Mouse (Mus musculus) heart, embryonic 13.5 days (tissue): ENCODE measurements around the gene Mrm2. TPM values are rescaled to one million over a fixed set of nuclear protein-coding genes. Genes with fewer than 3 reads are reported as not detected.
A peak's percentile ranks its signal among the peaks of the same experiment; 100 is the strongest.

Experiments used
- ATAC-seq: fragments of 200-750 bp; cut with Nextera tagmentation; 2 replicates; pipeline ENCODE4 v1.8.0; 2017; ENCODE audit warnings: moderate TSS enrichment; ENCODE audit not compliant: insufficient number of reproducible peaks, low FRiP score, low TSS enrichment; ENCODE audit errors: extremely low read depth
- H3K27ac ChIP-seq: fragments of 300-500 bp; sonication (generic); replicated peaks from 2 replicates; pipeline ENCODE4 v1.5.1; 2015; ENCODE audit warnings: moderate library complexity, mild to moderate bottlenecking, inconsistent platforms
- H3K27me3 ChIP-seq: fragments of 300-500 bp; sonication (generic); replicated peaks from 2 replicates; pipeline ENCODE4 v1.6.1; 2015; ENCODE audit warnings: mild to moderate bottlenecking, inconsistent platforms
- H3K36me3 ChIP-seq: fragments of 300-500 bp; sonication (generic); 2 replicates; pipeline ENCODE4 v1.6.1; 2015; ENCODE audit warnings: mild to moderate bottlenecking, inconsistent platforms
- H3K4me1 ChIP-seq: fragments of 300-500 bp; sonication (generic); 2 replicates; pipeline ENCODE4 v1.6.1; 2015; ENCODE audit warnings: inconsistent platforms
- H3K4me2 ChIP-seq: fragments of 300-500 bp; sonication (generic); 2 replicates; pipeline ENCODE4 v1.6.1; 2015; ENCODE audit warnings: inconsistent platforms, mild to moderate bottlenecking, moderate library complexity
- H3K4me3 ChIP-seq: fragments of 300-500 bp; sonication (generic); 2 replicates; pipeline ENCODE4 v1.5.1; 2015; ENCODE audit warnings: moderate library complexity, mild to moderate bottlenecking, inconsistent platforms
- H3K9ac ChIP-seq: fragments of 300-500 bp; sonication (generic); 2 replicates; pipeline ENCODE4 v1.6.1; 2015; ENCODE audit warnings: inconsistent platforms, mild to moderate bottlenecking, moderate library complexity
- H3K9me3 ChIP-seq: fragments of 300-500 bp; sonication (generic); 2 replicates; pipeline ENCODE4 v1.6.1; 2016; ENCODE audit warnings: inconsistent platforms
- WGBS: fragments of 180-500 bp; shearing (Covaris S2); methylation state at CpG from one replicate; pipeline ENCODE4 v1.1.7; 2015; ENCODE audit warnings: mixed read lengths; 5-methylcytosine and 5-hydroxymethylcytosine counted together
- polyA plus RNA-seq: library from polyadenylated mRNA; unstranded; fragments of >200 nt; fragmentation: Nextera tagmentation; extraction: Ambion mirVana; gene quantifications from 2 replicates; pipeline ENCODE4 v1.2.1, GENCODE M21; 2015

The Mrm2 gene
- polyA plus RNA-seq, 1 experiment from 2014 or later = 15.1 TPM

DNA sequence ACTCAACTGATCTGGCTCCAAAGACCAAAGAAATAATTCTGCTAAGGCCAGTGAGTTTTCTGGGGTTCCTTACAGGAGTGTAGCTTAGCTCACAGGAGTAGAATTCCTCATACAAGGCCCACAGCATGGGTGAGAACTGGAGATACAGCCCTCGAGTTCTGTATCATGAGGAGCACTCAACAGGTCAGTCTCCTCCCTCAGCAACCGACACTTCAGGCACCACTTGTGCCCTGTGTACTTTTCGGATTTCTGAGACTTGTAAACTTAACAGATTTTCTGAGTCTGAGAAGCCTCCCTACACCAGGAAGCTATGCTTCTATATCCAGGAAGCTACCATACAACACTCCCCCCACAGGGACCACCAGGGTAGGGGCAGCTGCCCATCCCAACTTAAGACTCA, 8.1 kb upstream of the Mrm2 start:
- 80% methylated on average over 3 of the region's 3 CpGs for WGBS
- H3K4me3 ChIP-seq = no peak overlapping the region
- no peak for ATAC-seq
- no peaks in the 10 kb centered on the region for H3K4me1 ChIP-seq
- H3K36me3 ChIP-seq = peaks cover 67% of the 10 kb centered on the region
- H3K4me2 ChIP-seq = no peak overlapping the region
- H3K9me3 ChIP-seq = 0 out of 2 replicates have a peak, but pooled peaks cover 2% of the 10 kb centered on the region
- no peaks in the 10 kb centered on the region for H3K27me3 ChIP-seq
- H3K9ac ChIP-seq = no peak overlapping the region
- no peak overlapping the region for H3K27ac ChIP-seq

- 87% methylated on average over 4 of the region's 4 CpGs for WGBS
Observed at GRCm38 (mm10) chr5:140338779-140339178, 7.1 kb upstream of the Mrm2 start.

DNA sequence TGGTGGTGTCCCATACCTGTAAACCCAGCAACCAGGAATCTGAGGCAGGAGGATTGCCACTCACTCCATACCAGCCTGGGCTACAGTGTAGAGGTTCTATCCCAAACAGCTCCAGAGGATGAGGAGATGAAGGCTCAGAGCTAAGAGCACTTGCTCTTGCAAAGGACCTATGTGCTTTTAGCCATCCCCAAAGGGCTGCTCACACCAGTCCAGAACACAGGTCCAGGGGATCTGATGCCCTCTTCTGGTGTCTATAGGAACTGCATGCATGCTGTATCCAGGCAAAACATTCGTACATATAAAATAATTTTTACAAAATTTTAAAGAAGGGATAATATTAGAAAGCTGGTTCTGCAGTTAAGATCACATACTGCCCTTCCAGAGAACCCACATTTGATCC, 5.0 kb upstream of the Mrm2 start:
- WGBS = 74% methylated on average over 1 of the region's 1 CpGs

More at GRCm38 (mm10) chr5:140338779-140339178, 7.1 kb upstream of the Mrm2 start:
- Histone ChIP-seq H3K9me3 (0 out of 2 replicates have a peak, but pooled peaks cover 2% of the 10 kb centered on the region), H3K36me3 (peaks cover 57% of the 10 kb centered on the region), H3K27me3 (no peaks in the 10 kb centered on the region), H3K27ac (no peak overlapping the region), H3K4me2 (no peak overlapping the region), H3K4me3 (no peak overlapping the region), H3K9ac (no peak overlapping the region), H3K4me1 (no peaks in the 10 kb centered on the region)
- no peak for ATAC-seq

DNA sequence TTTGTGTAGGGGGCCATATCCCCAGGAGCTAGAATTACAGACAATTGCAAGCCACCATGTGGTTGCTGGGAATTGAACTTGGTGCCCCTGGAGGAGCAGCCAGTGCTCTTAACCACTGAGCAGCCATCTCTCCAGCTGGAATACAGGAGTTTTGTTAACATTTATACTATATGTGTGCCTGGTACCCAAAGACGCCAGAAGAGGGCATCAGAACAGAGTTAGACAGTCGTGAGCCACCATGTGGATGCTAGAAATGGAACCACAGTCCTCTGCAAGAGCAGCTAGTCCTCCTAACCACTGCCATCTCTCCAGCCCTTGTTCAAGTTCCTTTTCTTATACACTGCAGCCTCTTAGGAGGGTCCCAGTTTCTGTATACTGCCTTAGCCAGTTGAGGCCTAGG, 1.9 kb upstream of the Mrm2 start:
- Histone ChIP-seq H3K4me3 (no peak overlapping the region), H3K9ac (no peak overlapping the region), H3K4me1 (peaks cover 19% of the 10 kb centered on the region), H3K27ac (no peak overlapping the region), H3K9me3 (no peaks in the 10 kb centered on the region), H3K4me2 (no peak overlapping the region), H3K27me3 (no peaks in the 10 kb centered on the region), H3K36me3 (peaks cover 30% of the 10 kb centered on the region)
- 48% methylated on average over 2 of the region's 2 CpGs for WGBS
- ATAC-seq = no peak

More for the DNA sequence above, 5.0 kb upstream of the Mrm2 start:
- no peak overlapping the region for H3K9ac ChIP-seq
- 0 out of 2 replicates have a peak, but pooled peaks cover 2% of the 10 kb centered on the region for H3K9me3 ChIP-seq
- no peak for ATAC-seq
- peaks cover 45% of the 10 kb centered on the region for H3K36me3 ChIP-seq
- no peak overlapping the region for H3K27ac ChIP-seq
- no peak overlapping the region for H3K4me2 ChIP-seq
- H3K4me3 ChIP-seq = no peak overlapping the region
- H3K4me1 ChIP-seq = peaks cover 8% of the 10 kb centered on the region
- no peaks in the 10 kb centered on the region for H3K27me3 ChIP-seq

DNA sequence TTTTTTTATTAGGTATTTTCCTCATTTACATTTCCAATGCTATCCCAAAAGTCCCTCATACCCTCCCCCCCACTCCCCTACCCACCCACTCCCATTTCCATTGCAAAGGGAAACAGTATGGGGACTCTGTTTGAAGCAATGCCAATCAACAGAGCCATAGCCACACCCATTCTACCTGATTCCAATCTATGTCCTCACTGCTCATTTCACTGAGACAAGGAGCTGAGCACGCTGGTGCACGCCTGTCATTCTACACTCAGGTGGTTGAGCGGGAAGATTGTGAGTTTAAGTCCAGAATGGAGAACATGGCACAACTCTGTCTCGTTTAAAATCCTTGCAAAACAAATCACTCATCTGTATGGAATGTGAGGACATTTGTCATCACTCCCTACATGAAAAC, 821 bp upstream of the Mrm2 start:
- Histone ChIP-seq H3K4me1 (peaks cover 19% of the 10 kb centered on the region), H3K9ac (peak overlapping the region; percentile 94; the same call in 1 of the 2 replicates), H3K36me3 (peaks cover 30% of the 10 kb centered on the region), H3K4me2 (peak overlapping the region; percentile 96), H3K27me3 (no peaks in the 10 kb centered on the region), H3K27ac (no peak overlapping the region; the same call in 1 of the 2 replicates), H3K4me3 (peak overlapping the region; percentile 81), H3K9me3 (no peaks in the 10 kb centered on the region)
- no peak for ATAC-seq
- WGBS = 55% methylated on average over 4 of the region's 4 CpGs

DNA sequence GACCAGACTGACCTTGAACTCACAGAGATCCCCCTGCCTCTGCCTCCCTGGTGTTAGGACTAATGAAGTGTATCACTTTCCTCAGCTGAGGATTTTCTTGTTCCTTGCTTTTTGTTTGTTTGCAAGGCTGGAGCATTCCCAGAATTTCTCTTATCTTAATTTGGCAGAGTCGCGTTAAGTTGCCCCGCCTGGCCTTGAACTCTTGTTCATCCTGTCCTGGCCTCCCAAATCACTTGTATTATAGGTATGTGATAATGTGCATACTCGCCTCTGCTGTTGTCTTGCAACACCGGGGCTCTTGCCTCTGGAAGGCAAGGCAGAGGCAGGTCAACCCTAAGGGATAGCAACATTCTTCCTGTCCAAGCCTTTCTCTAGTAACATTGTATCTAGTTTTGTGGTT, 7.6 kb downstream of the Mrm2 start:
- no peak overlapping the region for H3K4me2 ChIP-seq
- 76% methylated on average over 5 of the region's 5 CpGs for WGBS
- ATAC-seq = no peak
- H3K9ac ChIP-seq = no peak overlapping the region
- no peaks in the 10 kb centered on the region for H3K27me3 ChIP-seq
- no peaks in the 10 kb centered on the region for H3K9me3 ChIP-seq
- H3K4me1 ChIP-seq = peaks cover 25% of the 10 kb centered on the region
- H3K36me3 ChIP-seq = peaks cover 29% of the 10 kb centered on the region
- no peak overlapping the region for H3K27ac ChIP-seq
- no peak overlapping the region for H3K4me3 ChIP-seq

GRCm38 (mm10) chr5:140321756-140322575, 9.7 kb downstream of the Mrm2 start:
- H3K9ac ChIP-seq = peak overlapping the region; percentile 99
- H3K4me1 ChIP-seq = peaks cover 33% of the 10 kb centered on the region
- H3K4me2 ChIP-seq = peak overlapping the region; percentile 86
- no peak for ATAC-seq
- H3K27me3 ChIP-seq = no peaks in the 10 kb centered on the region
- peak overlapping the region; percentile 96 for H3K4me3 ChIP-seq
- H3K9me3 ChIP-seq = no peaks in the 10 kb centered on the region
- 2% methylated on average over 17 of the region's 17 CpGs for WGBS
- H3K36me3 ChIP-seq = peaks cover 10% of the 10 kb centered on the region; the same call in 1 of the 2 replicates
- peak overlapping the region; percentile 83 for H3K27ac ChIP-seq

DNA sequence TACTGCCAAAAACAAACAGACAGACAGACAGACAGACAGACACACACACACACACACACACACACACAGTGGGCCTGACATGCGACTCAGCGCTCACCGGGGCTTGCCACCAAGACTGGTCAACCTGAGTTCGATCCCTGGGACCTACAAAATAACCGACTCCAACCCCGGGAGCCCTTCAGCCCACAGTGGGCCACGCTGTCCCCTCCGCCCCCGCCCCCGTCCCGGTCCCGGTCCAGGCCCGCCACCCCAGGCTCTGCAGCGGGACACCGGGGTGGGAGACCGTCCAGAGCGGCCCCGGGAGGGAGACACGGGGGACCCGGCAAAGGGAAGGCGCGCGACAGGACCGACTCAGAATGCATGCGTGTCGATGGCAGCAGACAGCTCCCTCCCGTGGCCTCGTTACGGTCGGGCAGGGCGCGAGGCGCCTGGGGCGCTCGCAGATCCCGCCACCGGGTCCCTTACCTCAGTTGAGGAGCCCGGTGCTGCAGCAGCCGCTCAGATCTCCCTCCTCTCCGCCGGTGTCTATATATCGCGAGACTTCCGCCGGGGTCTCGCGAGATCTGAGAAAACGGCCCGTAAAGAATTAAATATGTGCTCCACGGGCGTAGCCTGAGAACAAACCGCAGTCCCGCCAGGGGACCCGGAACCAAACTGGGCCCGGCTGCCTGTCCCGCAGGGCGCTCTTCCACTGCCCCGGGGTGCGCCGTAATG, 10.5 kb downstream of the Mrm2 start, which contains the start of the genes Mad1l1 and Nudt1:
Gene Mad1l1, minus strand, starts transcription at position 511 of the 714 bp plus-strand sequence.
Gene Nudt1, plus strand, starts transcription at position 615 of the 714 bp plus-strand sequence.
- ATAC-seq = peak; percentile 81
- peak within 1 kb of the TSS; percentile 83 for H3K27ac ChIP-seq
- under 1% methylated on average over 59 of the region's 60 CpGs for WGBS

GRCm38 (mm10) chr5:140316716-140317115, 15.0 kb downstream of the Mrm2 start:
- ATAC-seq = no peak
- Histone ChIP-seq H3K4me3 (no peak overlapping the region), H3K9ac (0 out of 2 replicates have a peak overlapping the region, but pooled peaks have one; percentile 28), H3K36me3 (peaks cover 36% of the 10 kb centered on the region), H3K4me2 (no peak overlapping the region), H3K9me3 (no peaks in the 10 kb centered on the region), H3K27me3 (no peaks in the 10 kb centered on the region), H3K4me1 (peaks cover 29% of the 10 kb centered on the region), H3K27ac (no peak overlapping the region)
- 71% methylated on average over 3 of the region's 3 CpGs for WGBS

More for the DNA sequence above, 10.5 kb downstream of the Mrm2 start, which contains the start of the genes Mad1l1 and Nudt1:
- H3K36me3 ChIP-seq = 0 out of 2 replicates have a peak, but pooled peaks cover 3% of the 10 kb centered on the region
- H3K4me1 ChIP-seq = peaks cover 36% of the 10 kb centered on the region
- no peaks in the 10 kb centered on the region for H3K27me3 ChIP-seq
- H3K9ac ChIP-seq = peak within 1 kb of the TSS; percentile 99
- peak within 1 kb of the TSS; percentile 86 for H3K4me2 ChIP-seq
- peak within 1 kb of the TSS; percentile 96 for H3K4me3 ChIP-seq
- H3K9me3 ChIP-seq = no peaks in the 10 kb centered on the region

- H3K36me3 ChIP-seq = peaks cover 84% of the 10 kb centered on the region
- H3K9me3 ChIP-seq = no peaks in the 10 kb centered on the region
- no peak for ATAC-seq
- H3K9ac ChIP-seq = peak overlapping the region; percentile 37; the same call in 1 of the 2 replicates
- no peak overlapping the region for H3K4me3 ChIP-seq
- H3K4me1 ChIP-seq = peaks cover 38% of the 10 kb centered on the region
- peak overlapping the region; percentile 22 for H3K4me2 ChIP-seq
- peak overlapping the region; percentile 58 for H3K27ac ChIP-seq
- 57% methylated on average over 14 of the region's 14 CpGs for WGBS
- H3K27me3 ChIP-seq = no peaks in the 10 kb centered on the region
Observed at GRCm38 (mm10) chr5:140307602-140308001, 24.1 kb downstream of the Mrm2 start.

DNA sequence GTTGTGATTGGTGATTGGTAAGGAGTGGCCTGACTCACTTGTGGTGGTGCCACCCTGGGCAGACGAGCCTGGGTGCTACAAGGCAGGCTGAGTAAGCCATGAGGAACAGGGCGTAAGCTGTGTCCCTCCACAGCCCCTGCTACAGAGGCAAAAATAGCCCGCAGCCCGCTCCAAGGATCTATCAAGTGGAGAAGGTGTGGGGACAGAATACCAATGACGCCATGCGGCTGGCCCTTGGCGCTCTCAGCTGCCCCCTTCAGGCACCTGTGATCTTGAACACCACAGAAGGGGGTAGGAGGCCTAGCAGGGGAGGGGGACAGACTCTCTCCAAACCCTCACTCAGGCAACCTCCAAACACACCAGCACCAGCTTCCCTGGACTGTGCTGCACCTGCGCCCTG, 25.7 kb downstream of the Mrm2 start:
- Histone ChIP-seq H3K4me2 (peak overlapping the region; percentile 25; the same call in 1 of the 2 replicates), H3K4me1 (peaks cover 38% of the 10 kb centered on the region), H3K9me3 (no peaks in the 10 kb centered on the region), H3K27me3 (no peaks in the 10 kb centered on the region), H3K27ac (peak overlapping the region; percentile 85), H3K36me3 (peaks cover 83% of the 10 kb centered on the region), H3K9ac (0 out of 2 replicates have a peak overlapping the region, but pooled peaks have one; percentile 0), H3K4me3 (no peak overlapping the region)
- 43% methylated on average over 8 of the region's 8 CpGs for WGBS
- peak; percentile 65 for ATAC-seq
